Mouse (Mus musculus) T-helper 2 cell (primary cell): ENCODE measurements around the gene Thop1.
"Not testable (repeated sequence)": the region's sequence is repeated elsewhere in the genome, so short reads cannot be mapped to it uniquely, and the experiment has no call there.

Experiments
- in situ Hi-C: fragments of 300-600 bp; cut with MboI, MseI; formaldehyde crosslinking; loops from one replicate; pipeline ENCODE4 v1.15.1; 2025; ENCODE audit warnings: high pct_unique_total_duplicates

Thop1 gene

DNA sequence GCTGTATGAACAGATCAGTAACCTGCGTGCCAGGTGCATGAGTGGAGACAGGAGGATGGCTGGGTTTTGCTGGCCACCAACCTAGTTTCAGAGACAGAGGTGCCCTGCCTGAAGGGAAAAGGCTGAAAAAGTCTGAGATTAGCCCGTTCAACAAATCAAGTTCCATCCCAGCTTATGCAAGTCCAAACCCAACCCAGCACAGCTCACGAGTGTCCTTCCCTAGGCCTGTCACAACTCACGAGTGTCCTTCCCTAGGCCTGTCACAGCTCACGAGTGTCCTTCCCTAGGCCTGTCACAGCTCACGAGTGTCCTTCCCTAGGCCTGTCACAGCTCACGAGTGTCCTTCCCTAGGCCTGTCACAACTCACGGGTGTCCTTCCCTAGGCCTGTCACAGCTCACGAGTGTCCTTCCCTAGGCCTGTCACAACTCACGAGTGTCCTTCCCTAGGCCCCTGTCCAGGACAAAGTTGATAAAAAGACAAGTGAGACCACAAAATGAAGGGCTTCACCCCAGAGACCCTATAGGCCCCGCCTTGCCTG, 14.0 kb upstream of the Thop1 start:
- in situ Hi-C loops: loop anchor here (10.0 kb wide), 1 partner anchor 289 kb away; the partner anchor contains the start of gene Gipc3

DNA sequence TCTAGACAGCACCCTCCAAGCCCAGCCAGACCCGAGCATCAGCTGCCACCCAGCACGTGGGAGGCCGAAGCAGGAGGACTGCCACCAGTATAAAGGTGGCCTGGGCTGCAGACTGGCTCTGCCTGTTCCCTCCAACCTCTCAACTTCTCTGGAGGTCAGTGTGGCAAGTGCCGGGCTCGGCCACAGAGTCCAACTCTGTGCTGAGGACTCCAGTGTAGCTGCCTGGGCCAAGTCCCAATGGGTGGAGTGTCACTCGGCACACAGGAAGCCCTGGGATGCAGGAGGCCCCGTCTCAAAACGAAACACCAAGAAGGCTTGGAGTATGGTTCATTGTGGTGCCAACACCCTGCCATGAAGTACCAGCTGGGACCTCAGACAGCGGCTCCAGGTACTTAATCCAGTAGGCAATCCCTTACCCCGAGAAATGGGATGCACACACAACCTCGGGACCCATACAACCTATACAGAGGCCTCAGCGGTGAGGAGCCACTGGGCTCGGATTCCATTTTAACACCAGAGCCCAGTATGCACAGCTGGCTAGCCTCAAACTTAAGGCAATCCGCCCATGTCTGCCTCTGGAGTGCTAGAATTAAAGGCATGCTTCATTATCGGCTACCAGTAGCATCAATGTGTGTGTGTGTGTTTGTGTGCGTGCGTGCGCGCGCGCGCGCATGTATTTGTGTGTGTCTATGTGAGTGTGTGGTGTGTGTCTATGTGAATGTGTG, 12.3 kb upstream of the Thop1 start:
- in situ Hi-C loops: loop anchor here (10.0 kb wide), 1 partner anchor 287 kb away; the partner anchor contains the start of gene Gipc3

DNA sequence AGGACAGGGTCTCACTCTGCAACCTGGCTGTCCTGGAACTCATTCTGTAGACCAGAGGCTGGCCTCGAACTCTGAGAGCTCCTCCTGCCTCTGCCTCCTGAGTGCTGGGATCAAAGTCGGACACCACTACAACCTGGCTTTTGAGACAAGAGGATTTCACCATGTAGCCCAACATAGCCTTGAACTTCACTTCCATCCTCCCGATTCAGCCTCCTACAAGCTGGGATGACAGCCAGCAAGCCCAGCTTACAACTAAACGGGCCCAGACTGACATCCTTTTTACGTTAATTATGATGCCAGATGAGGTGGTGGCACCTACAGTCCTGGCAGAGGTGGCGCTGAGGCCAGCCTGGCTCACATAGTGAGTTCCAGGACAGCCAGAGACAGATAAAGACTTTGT, 10.9 kb upstream of the Thop1 start:
- in situ Hi-C loops: loop anchor here (10.0 kb wide), 1 partner anchor 286 kb away; the partner anchor contains the start of gene Gipc3

DNA sequence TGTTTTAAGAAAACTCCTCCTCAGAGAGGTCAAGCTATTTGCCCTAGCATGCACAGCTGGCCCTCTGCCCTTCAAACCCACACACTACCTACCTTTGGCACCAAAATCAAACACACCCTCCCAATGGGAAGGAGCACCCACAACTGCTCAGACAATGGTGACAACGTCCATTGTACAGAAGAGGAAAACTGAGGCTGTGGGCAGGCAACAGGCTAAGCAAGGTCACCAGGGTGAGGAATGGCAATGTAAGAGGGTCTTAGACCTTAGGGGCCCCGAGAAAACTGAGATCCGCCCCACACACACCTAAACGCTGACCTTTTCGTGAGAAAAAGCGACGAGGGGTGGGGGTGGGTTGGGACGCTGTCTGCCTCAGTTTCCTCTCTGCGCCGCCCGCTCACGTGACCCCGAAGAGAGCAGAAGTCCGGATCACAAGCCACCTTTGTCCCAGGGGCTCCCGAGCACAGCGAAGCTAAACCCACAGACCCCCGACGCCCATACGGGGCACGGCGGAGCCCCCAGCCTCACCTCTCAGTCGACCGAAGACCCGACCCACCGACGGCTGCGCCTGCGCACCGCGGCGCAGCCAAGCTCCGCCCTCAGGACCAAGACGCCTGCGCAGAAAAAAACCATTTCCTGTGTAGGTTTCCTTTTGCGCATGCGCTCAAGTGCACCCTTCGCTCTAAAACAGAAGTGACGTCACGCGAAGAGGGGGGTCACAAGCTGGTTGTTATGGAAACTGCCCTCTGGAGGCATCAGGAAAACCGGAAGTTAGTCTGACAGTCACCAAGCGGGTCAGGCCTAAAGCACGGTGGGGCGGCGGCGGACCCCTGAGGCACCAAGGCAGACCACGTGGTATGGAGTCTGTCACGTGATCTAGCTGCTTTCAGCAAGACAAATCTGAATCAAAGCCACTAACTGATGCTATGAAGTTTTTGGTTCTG, 10.0 kb upstream of the Thop1 start, which contains the start of gene Sgta:
TSS of gene Sgta (minus strand) at position 579 of the 941 bp plus-strand sequence.
- in situ Hi-C loops: loop anchor here (10.0 kb wide), 1 partner anchor 285 kb away; the partner anchor contains the start of gene Gipc3

GRCm38 (mm10) chr10:81062710-81063109, 7.1 kb upstream of the Thop1 start:
- in situ Hi-C loops: no loop called here

DNA sequence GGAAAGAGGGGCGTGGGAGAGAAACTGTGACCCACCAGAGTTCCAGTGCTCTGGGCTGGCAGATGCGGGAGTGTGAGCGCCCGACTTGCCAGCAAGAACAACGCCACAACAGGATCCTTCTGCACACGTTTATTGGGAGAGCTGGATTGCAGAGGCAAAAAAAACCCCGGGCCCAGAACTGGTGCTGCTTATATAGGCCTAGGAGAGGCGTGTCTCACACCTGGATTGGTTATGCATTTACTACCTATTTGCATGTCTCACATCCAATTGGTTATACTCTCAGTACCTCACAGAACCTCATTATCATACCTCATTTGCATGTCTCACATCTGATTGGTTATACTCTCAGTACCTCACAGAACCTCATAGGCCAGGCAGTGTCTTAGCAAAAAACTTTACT, 5.3 kb upstream of the Thop1 start:
- in situ Hi-C loops: not testable (repeated sequence)

GRCm38 (mm10) chr10:81068706-81069105, 1.1 kb upstream of the Thop1 start:
- in situ Hi-C loops: no loop called here

- in situ Hi-C loops: no loop called here
These were observed 2.5 kb downstream of the Thop1 start for GRCm38 (mm10) chr10:81072290-81072689.

- in situ Hi-C loops: no loop called here
These were observed 3.6 kb downstream of the Thop1 start for GRCm38 (mm10) chr10:81073464-81073863.

GRCm38 (mm10) chr10:81075734-81076133, 5.9 kb downstream of the Thop1 start:
- in situ Hi-C loops: no loop called here

- in situ Hi-C loops: no loop called here
These were observed 6.5 kb downstream of the Thop1 start for GRCm38 (mm10) chr10:81076356-81076755.

GRCm38 (mm10) chr10:81077916-81078315, 8.1 kb downstream of the Thop1 start:
- in situ Hi-C loops: no loop called here

DNA sequence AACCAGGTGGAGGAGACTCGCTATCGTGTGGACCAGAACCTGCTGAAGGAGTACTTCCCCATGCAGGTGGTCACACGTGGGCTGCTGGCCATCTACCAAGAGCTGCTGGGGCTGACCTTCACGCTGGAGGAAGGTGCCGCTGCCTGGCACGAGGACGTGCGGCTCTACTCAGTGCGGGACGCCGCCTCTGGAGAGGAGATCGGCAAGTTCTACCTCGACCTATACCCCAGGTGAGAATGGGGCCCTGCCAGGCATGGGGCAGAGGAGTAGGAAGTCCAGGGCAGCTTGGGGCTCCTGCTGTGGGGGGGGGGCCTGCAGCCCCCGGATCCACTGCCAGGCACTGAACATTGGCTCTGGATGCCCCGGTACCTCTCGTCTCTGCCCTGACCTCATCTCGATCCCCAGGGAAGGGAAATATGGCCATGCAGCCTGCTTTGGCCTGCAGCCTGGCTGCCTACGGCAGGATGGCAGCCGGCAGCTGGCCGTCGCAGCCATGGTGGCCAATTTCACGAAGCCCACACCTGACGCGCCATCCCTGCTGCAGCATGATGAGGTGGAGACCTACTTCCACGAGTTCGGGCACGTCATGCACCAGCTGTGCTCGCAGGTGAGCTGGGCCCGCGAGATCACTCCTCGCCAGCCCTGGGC, 10.3 kb downstream of the Thop1 start:
- in situ Hi-C loops: loop anchor here (10.0 kb wide), 1 partner anchor 55 kb away; the partner anchor contains the start of gene Diras1

GRCm38 (mm10) chr10:81082168-81082960, 12.5 kb downstream of the Thop1 start:
- in situ Hi-C loops: loop anchor here (10.0 kb wide), 1 partner anchor 58 kb away; the partner anchor contains the start of gene Diras1

DNA sequence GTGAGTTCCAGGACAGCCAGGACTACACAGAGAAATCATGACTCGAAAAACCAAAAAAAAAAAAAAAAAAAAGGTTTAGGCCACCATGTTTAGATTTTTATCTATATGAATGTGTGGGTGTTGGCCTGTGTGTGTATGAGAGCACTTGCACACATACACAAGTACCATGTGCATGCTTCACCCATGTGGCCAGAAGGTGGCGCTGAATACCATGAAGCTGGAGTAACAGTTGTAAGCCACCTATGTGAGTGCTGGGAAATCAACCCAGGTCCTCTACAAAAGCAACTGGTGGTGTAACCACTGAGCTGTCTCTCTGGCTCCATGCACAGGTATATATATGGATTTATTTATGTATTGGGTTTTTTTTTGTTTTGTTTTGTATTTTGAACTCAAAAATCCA, 17.2 kb downstream of the Thop1 start:
- in situ Hi-C loops: loop anchor here (10.0 kb wide), 1 partner anchor 62 kb away; the partner anchor contains the start of gene Diras1

GRCm38 (mm10) chr10:81089216-81089615, 19.4 kb downstream of the Thop1 start:
- in situ Hi-C loops: loop anchor here (10.0 kb wide), 1 partner anchor 64 kb away; the partner anchor contains the start of gene Diras1

DNA sequence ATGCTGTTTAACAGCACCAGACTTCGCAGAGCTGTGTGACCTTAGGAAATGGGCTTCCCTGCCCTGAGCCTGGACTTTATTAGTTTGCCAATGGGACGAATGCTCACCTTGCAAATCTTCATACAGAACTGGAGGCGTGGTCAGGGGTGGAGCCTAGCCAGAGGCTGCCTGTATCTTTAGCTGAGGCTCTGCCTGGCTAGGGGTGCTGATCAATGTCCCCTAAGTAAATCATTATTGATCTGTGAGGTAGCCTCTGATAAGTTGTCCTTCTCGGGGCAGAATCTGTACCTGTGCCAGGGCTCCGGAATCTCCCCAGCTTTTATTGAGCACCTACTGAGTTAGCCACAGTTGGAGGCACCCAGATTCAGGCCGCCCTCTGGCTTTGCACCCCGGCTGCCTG, 20.8 kb downstream of the Thop1 start:
- in situ Hi-C loops: no loop called here

GRCm38 (mm10) chr10:81092465-81093250, 22.8 kb downstream of the Thop1 start:
- in situ Hi-C loops: no loop called here

- in situ Hi-C loops: no loop called here
These were observed 25.3 kb downstream of the Thop1 start for GRCm38 (mm10) chr10:81094931-81095678.
